Mouse (Mus musculus) heart, postnatal 0 days (tissue): ENCODE data around the gene Tbxa2r. TPM values are rescaled to one million over a fixed set of nuclear protein-coding genes. Genes with fewer than 3 reads are reported as not detected.

Experiments used
- ATAC-seq: fragments of 200-750 bp; cut with Nextera tagmentation; 2 replicates; pipeline ENCODE4 v1.8.0; 2017; ENCODE audit warnings: low read depth, moderate number of reproducible peaks, moderate library complexity; ENCODE audit not compliant: insufficient read depth
- DNase-seq: peaks from one replicate; pipeline ENCODE4 v3.0.0-alpha.2; 2016; ENCODE audit warnings: low spot score
- H3K27ac ChIP-seq: fragments of 300-500 bp; sonication (generic); 2 replicates; pipeline ENCODE4 v1.5.1; 2014; ENCODE audit warnings: low read depth, mild to moderate bottlenecking
- H3K27me3 ChIP-seq: fragments of 300-500 bp; sonication (generic); 2 replicates; pipeline ENCODE4 v1.6.1; 2014; ENCODE audit warnings: low read length, mixed read lengths; ENCODE audit not compliant: control insufficient read depth, insufficient read depth
- H3K36me3 ChIP-seq: fragments of 300-500 bp; sonication (generic); replicated peaks from 2 replicates; pipeline ENCODE4 v1.6.1; 2014; ENCODE audit warnings: low read length, mixed read lengths; ENCODE audit not compliant: control insufficient read depth, insufficient read depth
- H3K4me1 ChIP-seq: fragments of 300-500 bp; sonication (generic); 2 replicates; pipeline ENCODE4 v1.6.1; 2014; ENCODE audit warnings: antibody characterized with exemption; ENCODE audit not compliant: control insufficient read depth, insufficient read depth
- H3K4me2 ChIP-seq: fragments of 300-500 bp; sonication (generic); 2 replicates; pipeline ENCODE4 v1.6.1; 2014; ENCODE audit warnings: low read depth, mild to moderate bottlenecking, low read length, moderate library complexity
- H3K4me3 ChIP-seq: fragments of 300-500 bp; sonication (generic); 2 replicates; pipeline ENCODE4 v1.5.1; 2014; ENCODE audit warnings: low read depth, low read length
- H3K9ac ChIP-seq: fragments of 300-500 bp; sonication (generic); replicated peaks from 2 replicates; pipeline ENCODE4 v1.6.1; 2014; ENCODE audit warnings: low read depth, low read length, mixed read lengths
- H3K9me3 ChIP-seq: fragments of 300-500 bp; sonication (generic); replicated peaks from 2 replicates; pipeline ENCODE4 v1.6.1; 2016; ENCODE audit warnings: low read length; ENCODE audit not compliant: control insufficient read depth
- CTCF ChIP-seq: IDR thresholded peaks from 2 replicates; pipeline ENCODE4 v1.5.1; 2016; ENCODE audit warnings: antibody characterized with exemption, control low read depth, low read depth
- EP300 ChIP-seq: IDR thresholded peaks from 2 replicates; pipeline ENCODE4 v1.6.1; 2016; ENCODE audit warnings: antibody characterized with exemption, low read depth
- WGBS: fragments of 180-500 bp; shearing (Covaris S2); extraction: QIAGEN DNeasy Blood & Tissue Kit; methylation state at CpG from one replicate; pipeline ENCODE4 v1.1.7; 2014; 5-methylcytosine and 5-hydroxymethylcytosine counted together
- polyA plus RNA-seq: library from polyadenylated mRNA; unstranded; fragments of >200 nt; fragmentation: Nextera tagmentation; extraction: Ambion mirVana; gene quantifications from 2 replicates; pipeline ENCODE4 v1.2.1, GENCODE M21; 2015
- total RNA-seq: library from RNA; depleted of rRNA; stranded (reverse); fragments of >200 nt; gene quantifications from 2 replicates; pipeline ENCODE4 v1.2.3, GENCODE M21; 2014; ENCODE audit warnings: low replicate concordance

Tbxa2r gene
- total and polyA plus RNA-seq, 2 experiments from 2014 or later = 4.7 to 6.3 TPM

- ATAC-seq (no peak), DNase-seq (no peak)
- peaks cover 46% of the 10 kb centered on the region for H3K36me3 ChIP-seq
- peaks cover 31% of the 10 kb centered on the region for H3K4me1 ChIP-seq
- 42% methylated on average over 4 of the region's 4 CpGs for WGBS
- H3K9me3 ChIP-seq = no peaks in the 10 kb centered on the region
- no peak overlapping the region for H3K27ac ChIP-seq
- H3K9ac ChIP-seq = no peak overlapping the region
- H3K4me2 ChIP-seq = peak overlapping the region; percentile 68; the same call in 1 of the 2 replicates
- peaks cover 3% of the 10 kb centered on the region; the same call in 1 of the 2 replicates for H3K27me3 ChIP-seq
- TF ChIP-seq CTCF (no peak), EP300 (peak; percentile 54; the same call in 1 of the 2 replicates)
- no peak overlapping the region for H3K4me3 ChIP-seq
These were observed 36.5 kb downstream of the Tbxa2r start for GRCm38 (mm10) chr10:81365073-81365472.

GRCm38 (mm10) chr10:81365672-81366476 is 37.3 kb downstream of the Tbxa2r start, which contains the start of gene 4930404N11Rik:
4930404N11Rik (minus strand) TSS chr10:81365816.
- Histone ChIP-seq H3K27me3 (peaks cover 3% of the 10 kb centered on the region; the same call in 1 of the 2 replicates), H3K4me1 (peaks cover 31% of the 10 kb centered on the region), H3K27ac (no peak within 1 kb of the TSS), H3K36me3 (peaks cover 53% of the 10 kb centered on the region), H3K9ac (0 out of 2 replicates have a peak within 1 kb of the TSS, but pooled peaks have one; percentile 51), H3K9me3 (no peaks in the 10 kb centered on the region), H3K4me2 (peak within 1 kb of the TSS; percentile 68), H3K4me3 (peak within 1 kb of the TSS; percentile 41)
- WGBS = 31% methylated on average over 12 of the region's 12 CpGs
- ATAC-seq = no peak
- DNase-seq = no peak
- TF ChIP-seq EP300 (no peak), CTCF (no peak)

GRCm38 (mm10) chr10:81366477-81367206 is 38.1 kb downstream of the Tbxa2r start:
- TF ChIP-seq CTCF (no peak), EP300 (no peak)
- peaks cover 53% of the 10 kb centered on the region for H3K36me3 ChIP-seq
- H3K4me1 ChIP-seq = peaks cover 31% of the 10 kb centered on the region
- WGBS = 44% methylated on average over 6 of the region's 6 CpGs
- no peak overlapping the region for H3K4me3 ChIP-seq
- no peak overlapping the region for H3K9ac ChIP-seq
- DNase-seq = no peak
- H3K9me3 ChIP-seq = no peaks in the 10 kb centered on the region
- H3K27ac ChIP-seq = no peak overlapping the region
- no peak overlapping the region for H3K4me2 ChIP-seq
- no peak for ATAC-seq
- H3K27me3 ChIP-seq = peaks cover 3% of the 10 kb centered on the region; the same call in 1 of the 2 replicates

GRCm38 (mm10) chr10:81367207-81367495 is 38.6 kb downstream of the Tbxa2r start:
- H3K9ac ChIP-seq = no peak overlapping the region
- H3K9me3 ChIP-seq = no peaks in the 10 kb centered on the region
- ATAC-seq (no peak), DNase-seq (no peak)
- no peak overlapping the region for H3K4me2 ChIP-seq
- 92% methylated on average over 6 of the region's 6 CpGs for WGBS
- peaks cover 29% of the 10 kb centered on the region for H3K4me1 ChIP-seq
- peaks cover 3% of the 10 kb centered on the region; the same call in 1 of the 2 replicates for H3K27me3 ChIP-seq
- TF ChIP-seq CTCF = no peak
- TF ChIP-seq EP300 = no peak
- peaks cover 53% of the 10 kb centered on the region for H3K36me3 ChIP-seq
- H3K4me3 ChIP-seq = no peak overlapping the region
- H3K27ac ChIP-seq = no peak overlapping the region

GRCm38 (mm10) chr10:81375322-81375721 is 46.8 kb downstream of the Tbxa2r start:
- Histone ChIP-seq H3K27me3 (no peaks in the 10 kb centered on the region), H3K9ac (no peak overlapping the region), H3K9me3 (no peaks in the 10 kb centered on the region), H3K4me3 (no peak overlapping the region), H3K4me1 (peaks cover 17% of the 10 kb centered on the region), H3K4me2 (no peak overlapping the region), H3K36me3 (peaks cover 34% of the 10 kb centered on the region), H3K27ac (no peak overlapping the region)
- ATAC-seq (no peak), DNase-seq (no peak)
- WGBS = 91% methylated on average over 10 of the region's 10 CpGs
- TF ChIP-seq EP300 (no peak), CTCF (no peak)
